Mouse (Mus musculus): ENCODE measurements around the gene Cnpy1. TPM values are rescaled to one million over a fixed set of nuclear protein-coding genes. Genes with fewer than 3 reads are reported as not detected.

Cnpy1 gene
- not detected for total RNA-seq (2023)

DNA sequence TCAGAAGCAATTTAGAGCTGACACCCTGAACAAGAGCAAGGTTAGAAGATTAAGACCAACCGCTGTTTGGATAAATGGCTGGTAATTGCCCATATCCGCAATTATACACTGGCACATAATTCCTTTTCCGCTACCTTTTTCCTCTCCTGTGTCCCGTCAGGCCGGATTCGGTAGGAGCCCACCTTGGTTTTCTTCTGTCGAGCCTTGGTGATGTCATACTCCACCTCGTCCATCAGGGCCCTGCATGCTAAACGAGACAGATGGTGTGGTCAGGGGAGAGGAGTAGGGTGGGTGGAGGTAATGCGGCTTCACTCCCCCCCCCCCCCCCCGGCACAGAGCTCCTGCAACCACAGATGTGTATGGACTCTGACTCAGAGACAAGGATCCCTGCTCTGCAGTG lies at the start of gene Cnpy1:
Gene Cnpy1 (minus strand): TSS at position 233 of the 400 bp plus-strand sequence.

DNA sequence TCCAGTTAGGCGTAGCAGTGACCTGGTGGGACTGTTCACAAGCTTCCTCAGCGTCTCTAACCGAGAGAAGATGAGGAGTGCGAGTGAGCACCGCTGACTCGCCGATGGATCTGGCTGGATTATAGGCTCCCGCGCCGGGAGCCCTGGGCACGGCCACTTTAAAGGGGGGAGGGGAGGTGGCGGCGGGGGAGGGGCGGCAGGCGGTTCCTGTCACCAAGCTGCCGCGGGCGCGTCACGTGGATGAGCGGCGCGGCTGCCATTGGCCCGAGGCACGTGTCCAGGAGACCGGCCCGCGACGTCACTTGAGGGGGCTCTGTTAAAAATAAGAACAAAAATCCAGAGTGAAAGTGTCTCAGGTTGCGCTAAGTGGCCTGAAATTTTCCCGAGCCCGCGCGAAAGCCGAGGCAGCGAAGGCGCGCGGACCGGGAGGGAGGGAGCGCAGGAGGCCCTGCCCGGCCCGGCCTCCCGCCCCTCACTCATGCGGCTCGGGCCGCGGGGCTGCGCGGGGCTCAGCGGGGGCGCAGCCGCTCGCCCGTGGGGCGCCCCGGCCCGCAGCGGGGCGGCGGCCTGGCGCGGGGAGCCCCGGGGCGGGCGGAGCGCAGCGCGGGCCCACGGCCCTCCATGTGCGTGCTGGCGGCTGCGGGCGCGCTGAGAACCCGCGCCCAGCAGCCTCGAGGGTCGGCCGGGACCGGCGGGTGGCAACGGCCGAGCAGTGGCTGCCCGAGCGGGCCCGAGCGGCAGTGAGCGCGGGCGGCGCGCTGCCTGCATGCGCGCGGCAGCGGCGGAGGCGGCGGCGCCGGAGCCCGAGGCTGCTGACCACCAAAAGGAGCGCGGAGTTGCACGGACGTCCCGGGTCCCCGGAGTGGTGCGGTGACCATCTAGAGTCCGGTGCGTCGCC lies 80.0 kb downstream of the Cnpy1 start, which contains the start of gene En2:
Gene En2 (plus strand): TSS at position 337 of the 898 bp plus-strand sequence.

Other genes with a start within 250 kb of the Cnpy1 start
- 10 to 100 TPM; 78.3 to 80.0 TPM for gene Insig1, start 174.4 kb downstream of the Cnpy1 start, total RNA-seq (2023)
- not detected for gene En2, start 80.1 kb downstream of the Cnpy1 start, total RNA-seq (2023)
- gene Rbm33, start 71.3 kb upstream of the Cnpy1 start, total RNA-seq (2023), result 100 to 1,000 TPM; 158 to 161 TPM
- not detected for gene Shh, start 221.4 kb upstream of the Cnpy1 start, total RNA-seq (2023)

All from T-cell, adult 66 days (primary cell).